Mouse (Mus musculus) spleen, adult 2 months (tissue): ENCODE data around the gene Rptor.

Experiments used
- CTCF ChIP-seq: fragments of 200-500 bp; IDR thresholded peaks from 2 replicates; pipeline ENCODE4 v1.5.1; 2011; ENCODE audit warnings: mild to moderate bottlenecking, inconsistent platforms; ENCODE audit not compliant: insufficient read depth, insufficient read length, insufficient replicate concordance; ENCODE audit errors: extremely low read depth
- POLR2A ChIP-seq: fragments of 200-500 bp; IDR thresholded peaks from 2 replicates; pipeline ENCODE4 v1.6.1; 2011; ENCODE audit warnings: low read depth, low read length, inconsistent platforms

GRCm38 (mm10) chr11:119811022-119811421 lies 208.3 kb downstream of the Rptor start:
- TF ChIP-seq CTCF (no peak), POLR2A (no peak)
